20 mouse cellular contexts compared by ENCODE assay signal in the genomic region with DNA sequence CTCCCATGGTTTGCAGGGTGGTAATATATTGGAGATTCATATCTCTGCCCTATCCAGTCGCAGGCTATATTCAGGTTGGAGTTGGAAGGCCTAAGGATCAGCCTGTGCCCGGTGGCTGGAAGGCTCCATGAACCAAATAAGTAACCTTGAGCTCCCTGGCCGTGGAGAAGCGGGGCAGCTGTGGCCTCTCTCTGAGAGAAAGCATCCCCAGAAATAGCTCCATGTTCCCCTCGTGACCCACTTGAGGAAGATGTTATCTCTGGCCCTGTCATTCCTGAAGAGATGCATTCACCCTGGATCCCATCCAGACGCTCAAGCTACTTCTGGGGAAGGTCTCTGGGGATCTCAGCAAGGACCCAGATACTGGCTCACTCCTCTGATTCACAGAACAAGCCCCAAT.
DNase-seq lines count a peak whose midpoint lies in the region; ATAC-seq lines count a peak whose summit lies in the region.
"Had no signal": no experiment of that assay in that cellular context is flagged by ENCODE, and none has a peak within 500 bp of the region (broad histone marks: within the 10 kb centered on the region; RNA-seq: fewer than 3 reads in every experiment).

No protein-coding gene starts in this region.

- H3K36me3 ChIP-seq in heart, embryonic 15.5 days = no peaks in the 10 kb centered on the region
- H3K36me3 ChIP-seq: kidney, embryonic 15.5 days; midbrain, embryonic 12.5 days had no signal

- no peak overlapping the region for H3K9ac ChIP-seq in heart, embryonic 15.5 days
- H3K9ac ChIP-seq: forebrain, postnatal 0 days; kidney, embryonic 15.5 days; lung, embryonic 14.5 days; midbrain, embryonic 12.5 days had no signal

- WGBS in heart, embryonic 15.5 days = 28% methylated on average over 6 of the region's 6 CpGs

- peak overlapping the region; percentile 76 for H3K27ac ChIP-seq in heart, embryonic 15.5 days
- H3K27ac ChIP-seq: kidney, embryonic 15.5 days; macrophage; midbrain, embryonic 12.5 days; stomach, postnatal 0 days had no signal

- H3K4me1 ChIP-seq in heart, embryonic 15.5 days (replicated peaks) = peaks cover 32% of the 10 kb centered on the region
- H3K4me1 ChIP-seq: kidney, embryonic 15.5 days; midbrain, embryonic 12.5 days had no signal

- H3K9me3 ChIP-seq in heart, embryonic 15.5 days (replicated peaks) = no peaks in the 10 kb centered on the region
- H3K9me3 ChIP-seq: kidney, embryonic 15.5 days; midbrain, embryonic 12.5 days had no signal

- H3K4me3 ChIP-seq in heart, embryonic 15.5 days = no peak overlapping the region
- H3K4me3 ChIP-seq: erythroblast, embryonic 14.5 days; kidney, embryonic 15.5 days; midbrain, embryonic 12.5 days; myocyte had no signal

- peak overlapping the region; percentile 1; the same call in 1 of the 2 replicates for H3K4me2 ChIP-seq in heart, embryonic 15.5 days
- H3K4me2 ChIP-seq: kidney, embryonic 15.5 days; lung, embryonic 14.5 days; midbrain, embryonic 12.5 days had no signal

- DNase-seq in gastrocnemius, adult 18-20 months (ENCODE audit: low spot score) = peak; percentile 75
- DNase-seq in gastrocnemius, postnatal 4 days (ENCODE audit: low spot score in 2 of 2) = no peak
- DNase-seq in ovary, adult 18-20 months (ENCODE audit: low spot score) = peak; percentile 30
- no peak for DNase-seq in ovary, postnatal 36 days (ENCODE audit: low spot score)
- DNase-seq in Muller cell, postnatal 12 days (ENCODE audit: inconsistent ontology term) = no peak
- DNase-seq: adrenal gland, postnatal 25 days; B cell, adult 2 months; cerebellum, adult 9-10 months; embryo, embryonic 11 days; forebrain, postnatal 0 days; lung, embryonic 14.5 days; thymus, postnatal 36 days had no signal

- H3K27me3 ChIP-seq in heart, embryonic 15.5 days = no peaks in the 10 kb centered on the region
- H3K27me3 ChIP-seq: kidney, embryonic 15.5 days; midbrain, embryonic 12.5 days had no signal

- peak; percentile 80 for ATAC-seq in heart, embryonic 15.5 days (replicated peaks; ENCODE audit: insufficient number of reproducible peaks, insufficient read depth, low FRiP score, low read depth)
- ATAC-seq in erythroid progenitor cell, adult 5-6 weeks (replicated peaks; ENCODE audit: low FRiP score, poor library complexity, severe bottlenecking) = no peak
- ATAC-seq: forebrain, postnatal 0 days had no signal

Comparison
In these comparisons a context has a peak if more than half of its experiments do, and no peak if none do; other contexts are left out.
1. DNase-seq: peak in gastrocnemius, adult 18-20 months (single experiment) and ovary, adult 18-20 months (single experiment); none in gastrocnemius, postnatal 4 days (0 of 2), ovary, postnatal 36 days (single experiment) and Muller cell, postnatal 12 days (single experiment).